Mouse (Mus musculus) urinary bladder, postnatal 25 days (tissue): Measurements from ENCODE around the gene Cyb5r4.
"Not testable (repeated sequence)": the region's sequence is repeated elsewhere in the genome, so short reads cannot be mapped to it uniquely, and the experiment has no call there.

Experiments used
- DNase-seq: peaks from one replicate; pipeline ENCODE4 v3.0.0; 2022; ENCODE audit warnings: low spot score

Cyb5r4 gene

GRCm38 (mm10) chr9:87027423-87028084 lies 5.7 kb downstream of the Cyb5r4 start:
- DNase-seq, result peak; percentile 38

- DNase-seq, result no peak
Measured at GRCm38 (mm10) chr9:87032196-87032595, 10.4 kb downstream of the Cyb5r4 start.

- DNase-seq, result no peak
Measured at GRCm38 (mm10) chr9:87034831-87035580, 13.2 kb downstream of the Cyb5r4 start.

GRCm38 (mm10) chr9:87049425-87049824 lies 27.6 kb downstream of the Cyb5r4 start:
- no peak for DNase-seq

- DNase-seq, result no peak
Measured at GRCm38 (mm10) chr9:87055547-87056235, 33.9 kb downstream of the Cyb5r4 start.

- no peak for DNase-seq
Measured at GRCm38 (mm10) chr9:87062337-87062736, 40.5 kb downstream of the Cyb5r4 start.

- no peak for DNase-seq
Measured at GRCm38 (mm10) chr9:87068160-87068559, 46.3 kb downstream of the Cyb5r4 start.

- not testable (repeated sequence) for DNase-seq
Measured at GRCm38 (mm10) chr9:87071566-87071965, 49.8 kb downstream of the Cyb5r4 start.

GRCm38 (mm10) chr9:87077919-87078318 lies 56.1 kb downstream of the Cyb5r4 start:
- no peak for DNase-seq

GRCm38 (mm10) chr9:87079511-87079910 lies 57.7 kb downstream of the Cyb5r4 start:
- no peak for DNase-seq

- DNase-seq, result no peak
Measured at GRCm38 (mm10) chr9:87086991-87087390, 65.2 kb downstream of the Cyb5r4 start.

GRCm38 (mm10) chr9:87097989-87098388 lies 76.2 kb downstream of the Cyb5r4 start:
- no peak for DNase-seq

- no peak for DNase-seq
Measured at GRCm38 (mm10) chr9:87115019-87115418, 93.2 kb downstream of the Cyb5r4 start.

GRCm38 (mm10) chr9:87115456-87115931 lies 93.7 kb downstream of the Cyb5r4 start:
- DNase-seq, result no peak

GRCm38 (mm10) chr9:87115978-87116377 lies 94.2 kb downstream of the Cyb5r4 start:
- no peak for DNase-seq

- DNase-seq, result no peak
Measured at GRCm38 (mm10) chr9:87118996-87119395, 97.2 kb downstream of the Cyb5r4 start.

GRCm38 (mm10) chr9:87121956-87122493 lies 100.2 kb downstream of the Cyb5r4 start:
- no peak for DNase-seq

- DNase-seq, result not testable (repeated sequence)
Measured at GRCm38 (mm10) chr9:87127046-87127445, 105.2 kb downstream of the Cyb5r4 start.
